Mouse (Mus musculus): ENCODE results near the gene Mknk2. TPM values are rescaled to one million over a fixed set of nuclear protein-coding genes. Genes with fewer than 3 reads are reported as not detected.

Mknk2 gene
- 119 TPM for polyA plus RNA-seq (2012; fragmentation: generic; extraction: Trizol)

DNA sequence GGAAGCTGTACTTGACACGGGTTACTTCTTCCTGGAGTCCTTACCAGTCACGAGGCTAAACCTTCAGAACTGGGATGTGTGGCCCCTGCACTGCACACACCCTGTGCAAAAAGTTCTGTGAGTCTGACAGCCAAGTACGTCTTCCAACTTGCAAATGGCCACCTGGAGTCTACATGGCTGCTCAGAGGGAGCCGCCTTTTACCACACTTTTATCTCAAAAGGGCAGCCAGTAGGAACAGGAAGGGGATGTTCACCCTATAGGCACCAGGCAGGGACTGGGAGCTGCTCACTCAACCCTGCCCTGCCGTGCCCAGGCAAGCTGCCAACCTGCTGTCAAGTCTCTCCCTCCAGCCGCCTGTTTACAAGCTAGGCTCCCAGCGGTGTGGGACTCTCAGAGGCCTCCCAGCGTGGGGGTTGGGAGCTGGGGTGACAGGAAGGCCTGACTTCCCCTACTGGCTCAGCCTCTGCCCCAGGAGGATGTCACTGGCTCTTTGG lies at the start of gene Mknk2:
Gene Mknk2, minus strand, starts transcription at position 171 of the 495 bp plus-strand sequence.
- H3ac ChIP-seq (ENCODE audit: control insufficient read depth, insufficient read length) = peak within 1 kb of the TSS; percentile 50
- peaks cover 27% of the 10 kb centered on the region for H3K79me2 ChIP-seq (ENCODE audit: control insufficient read depth, insufficient read depth)
- H3K4me3 ChIP-seq = peak within 1 kb of the TSS; percentile 62
- H3K4me2 ChIP-seq (ENCODE audit: low read depth) = peak within 1 kb of the TSS; percentile 83
- TF ChIP-seq SRF (IDR thresholded peaks at IDR 0.05; ENCODE audit: control insufficient read depth, insufficient read length, low read depth) = no peak
- no peak for TF ChIP-seq CEBPB (IDR thresholded peaks at IDR 0.05; ENCODE audit: insufficient read depth, poor library complexity, severe bottlenecking)
- peak; percentile 55 for TF ChIP-seq POLR2A (IDR thresholded peaks at IDR 0.05; ENCODE audit: insufficient read length, low read depth)
- TF ChIP-seq MAX (IDR thresholded peaks at IDR 0.05; ENCODE audit: low read depth) = no peak
- TF ChIP-seq MYOD1 (IDR thresholded peaks at IDR 0.05; ENCODE audit: control insufficient read depth in 1 of 3, insufficient read length in 2 of 3, low read depth in 2 of 3) = peak in 1 of 3 experiments; percentile 65
- peak in 1 of 3 experiments; percentile 61 for TF ChIP-seq MYOG (IDR thresholded peaks at IDR 0.05; ENCODE audit: control insufficient read depth in 1 of 3, insufficient read depth in 1 of 3, insufficient read length in 2 of 3, low read depth in 2 of 3)
- peak; percentile 61 for TF ChIP-seq POLR2AphosphoS2 (IDR thresholded peaks at IDR 0.05; ENCODE audit: insufficient read length, low read depth)
- H3K36me3 ChIP-seq (ENCODE audit: control insufficient read depth, insufficient read depth) = no peaks in the 10 kb centered on the region
- H3K27me3 ChIP-seq (ENCODE audit: control insufficient read depth, insufficient read depth, insufficient read length) = no peaks in the 10 kb centered on the region

DNA sequence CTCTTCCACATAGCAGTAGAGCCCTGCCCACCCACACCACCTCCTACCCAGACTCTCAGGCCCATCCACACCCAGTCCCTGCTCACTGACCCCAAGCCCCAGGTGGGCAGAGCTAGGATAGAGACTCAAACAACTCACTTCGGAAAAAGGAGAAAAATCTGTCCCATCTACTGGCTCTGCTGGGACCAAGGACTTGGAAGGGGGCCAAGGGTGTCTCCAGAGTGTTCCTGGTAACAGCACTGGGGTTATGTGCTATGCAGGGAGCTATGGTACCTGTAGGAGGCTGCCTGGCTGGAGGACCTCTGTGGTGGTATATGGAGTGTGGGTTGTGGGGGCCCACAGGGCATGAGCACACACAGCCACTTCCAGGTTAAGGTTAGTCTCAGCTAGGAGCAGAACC lies 39.4 kb upstream of the Mknk2 start:
- H3K36me3 ChIP-seq (ENCODE audit: control insufficient read depth, insufficient read depth) = peaks cover 62% of the 10 kb centered on the region
- H3K4me2 ChIP-seq (ENCODE audit: low read depth) = no peak overlapping the region
- H3ac ChIP-seq (ENCODE audit: control insufficient read depth, insufficient read length) = no peak overlapping the region
- H3K27me3 ChIP-seq (ENCODE audit: control insufficient read depth, insufficient read depth, insufficient read length) = no peaks in the 10 kb centered on the region
- no peak overlapping the region for H3K4me3 ChIP-seq
- no peak for TF ChIP-seq USF1 (IDR thresholded peaks at IDR 0.05; ENCODE audit: low read depth)
- no peak for TF ChIP-seq E2F4 (IDR thresholded peaks at IDR 0.05; ENCODE audit: insufficient read depth)
- no peak for TF ChIP-seq MYOD1 (IDR thresholded peaks at IDR 0.05; ENCODE audit: control insufficient read depth in 1 of 3, insufficient read length in 2 of 3, low read depth in 2 of 3)
- no peak for TF ChIP-seq REST (IDR thresholded peaks at IDR 0.05; ENCODE audit: insufficient read depth, insufficient read length)
- no peak for TF ChIP-seq MYOG (IDR thresholded peaks at IDR 0.05; ENCODE audit: control insufficient read depth in 1 of 3, insufficient read depth in 1 of 3, insufficient read length in 2 of 3, low read depth in 2 of 3)
- TF ChIP-seq CEBPB (IDR thresholded peaks at IDR 0.05; ENCODE audit: insufficient read depth, poor library complexity, severe bottlenecking) = no peak
- H3K79me2 ChIP-seq (ENCODE audit: control insufficient read depth, insufficient read depth) = no peaks in the 10 kb centered on the region

DNA sequence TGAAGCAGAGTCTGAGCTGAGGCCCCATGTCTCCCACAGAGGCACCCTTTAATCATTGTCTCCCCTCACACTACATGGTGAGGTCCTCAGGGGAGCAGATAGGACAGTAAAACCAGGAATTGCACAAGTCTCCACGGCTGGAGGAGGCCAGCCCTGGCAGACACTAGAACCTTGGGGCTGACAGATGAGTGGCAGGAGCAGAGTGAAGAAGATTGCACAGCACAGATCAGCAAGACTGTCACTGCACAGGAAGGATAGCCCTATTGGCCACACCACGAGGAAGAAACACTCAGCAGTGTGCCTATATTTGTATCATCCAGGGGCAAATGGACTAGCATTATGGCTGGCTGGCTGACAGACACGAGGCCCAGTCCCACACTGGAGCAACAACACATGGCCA lies 32.9 kb upstream of the Mknk2 start:
- TF ChIP-seq POLR2AphosphoS2 (IDR thresholded peaks at IDR 0.05; ENCODE audit: insufficient read length, low read depth) = no peak
- TF ChIP-seq MYOD1 (IDR thresholded peaks at IDR 0.05; ENCODE audit: control insufficient read depth in 1 of 3, insufficient read length in 2 of 3, low read depth in 2 of 3) = no peak
- TF ChIP-seq TCF12 (IDR thresholded peaks at IDR 0.05; ENCODE audit: insufficient read depth, poor library complexity, severe bottlenecking) = no peak
- TF ChIP-seq MYOG (IDR thresholded peaks at IDR 0.05; ENCODE audit: control insufficient read depth in 1 of 3, insufficient read depth in 1 of 3, insufficient read length in 2 of 3, low read depth in 2 of 3) = no peak
- no peak for TF ChIP-seq E2F4 (IDR thresholded peaks at IDR 0.05; ENCODE audit: insufficient read depth)
- TF ChIP-seq CEBPB (IDR thresholded peaks at IDR 0.05; ENCODE audit: insufficient read depth, poor library complexity, severe bottlenecking) = no peak
- no peak for TF ChIP-seq MAX (IDR thresholded peaks at IDR 0.05; ENCODE audit: low read depth)
- no peak for TF ChIP-seq REST (IDR thresholded peaks at IDR 0.05; ENCODE audit: insufficient read depth, insufficient read length)
- TF ChIP-seq USF1 (IDR thresholded peaks at IDR 0.05; ENCODE audit: low read depth) = no peak
- no peak for TF ChIP-seq TCF3 (IDR thresholded peaks at IDR 0.05; ENCODE audit: insufficient read length, low read depth)
- Histone ChIP-seq H3K36me3 (ENCODE audit: control insufficient read depth, insufficient read depth) (peaks cover 49% of the 10 kb centered on the region), H3K79me2 (ENCODE audit: control insufficient read depth, insufficient read depth) (no peaks in the 10 kb centered on the region), H3K4me3 (no peak overlapping the region), H3K27me3 (ENCODE audit: control insufficient read depth, insufficient read depth, insufficient read length) (no peaks in the 10 kb centered on the region), H3K4me2 (ENCODE audit: low read depth) (no peak overlapping the region), H3ac (ENCODE audit: control insufficient read depth, insufficient read length) (no peak overlapping the region)

DNA sequence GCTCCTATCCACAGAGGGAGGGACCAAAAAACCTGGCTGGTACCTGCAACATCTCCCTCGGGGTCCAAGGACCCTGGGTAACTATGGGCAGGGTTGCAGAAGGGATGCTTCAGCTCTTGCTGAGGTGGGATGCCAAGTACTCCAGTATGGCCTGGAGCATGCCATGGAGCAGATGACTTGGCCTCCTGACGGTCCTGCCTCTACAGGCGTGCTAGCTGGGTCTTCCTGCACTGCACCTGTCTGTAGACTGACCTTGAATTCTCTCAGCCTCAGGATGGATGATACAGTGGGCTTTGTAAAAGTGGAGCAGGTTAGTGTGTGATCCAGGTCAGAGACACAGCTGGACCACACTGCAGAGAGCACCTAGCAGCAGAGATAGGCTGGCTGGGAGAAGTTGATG lies 27.6 kb upstream of the Mknk2 start:
- Histone ChIP-seq H3ac (ENCODE audit: control insufficient read depth, insufficient read length) (no peak overlapping the region), H3K4me2 (ENCODE audit: low read depth) (no peak overlapping the region), H3K4me3 (no peak overlapping the region), H3K27me3 (ENCODE audit: control insufficient read depth, insufficient read depth, insufficient read length) (no peaks in the 10 kb centered on the region), H3K79me2 (ENCODE audit: control insufficient read depth, insufficient read depth) (peaks cover 8% of the 10 kb centered on the region), H3K36me3 (ENCODE audit: control insufficient read depth, insufficient read depth) (peaks cover 13% of the 10 kb centered on the region)
- TF ChIP-seq REST (IDR thresholded peaks at IDR 0.05; ENCODE audit: insufficient read depth, insufficient read length) (no peak), POLR2AphosphoS2 (IDR thresholded peaks at IDR 0.05; ENCODE audit: insufficient read length, low read depth) (peak; percentile 95), TCF3 (IDR thresholded peaks at IDR 0.05; ENCODE audit: insufficient read length, low read depth) (no peak), CEBPB (IDR thresholded peaks at IDR 0.05; ENCODE audit: insufficient read depth, poor library complexity, severe bottlenecking) (no peak), POLR2A (IDR thresholded peaks at IDR 0.05; ENCODE audit: insufficient read length, low read depth) (peak; percentile 28), USF1 (IDR thresholded peaks at IDR 0.05; ENCODE audit: low read depth) (no peak), MYOD1 (IDR thresholded peaks at IDR 0.05; ENCODE audit: control insufficient read depth in 1 of 3, insufficient read length in 2 of 3, low read depth in 2 of 3) (no peak), MYOG (IDR thresholded peaks at IDR 0.05; ENCODE audit: control insufficient read depth in 1 of 3, insufficient read depth in 1 of 3, insufficient read length in 2 of 3, low read depth in 2 of 3) (no peak)

DNA sequence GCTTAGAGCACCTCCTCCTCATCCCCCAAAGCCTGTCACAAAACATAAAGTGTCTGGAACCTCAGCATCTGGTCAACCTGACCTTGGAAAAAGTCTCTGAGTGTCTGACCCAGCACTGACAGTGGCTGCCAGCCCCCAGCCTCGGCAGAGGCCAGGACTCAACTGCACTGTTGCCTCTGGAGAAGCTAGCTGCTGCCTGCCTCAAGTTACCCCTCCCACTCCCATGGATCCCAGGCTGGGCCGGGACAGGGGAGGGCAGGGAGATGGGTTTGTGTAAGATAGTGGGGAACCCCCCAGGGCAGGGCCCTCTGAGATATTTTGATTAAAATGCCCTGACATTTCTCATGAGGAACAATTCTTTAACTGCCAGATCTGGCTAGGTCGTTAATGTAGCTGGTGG lies 27.1 kb upstream of the Mknk2 start:
- no peak overlapping the region for H3K4me2 ChIP-seq (ENCODE audit: low read depth)
- H3ac ChIP-seq (ENCODE audit: control insufficient read depth, insufficient read length) = no peak overlapping the region
- no peaks in the 10 kb centered on the region for H3K27me3 ChIP-seq (ENCODE audit: control insufficient read depth, insufficient read depth, insufficient read length)
- peaks cover 13% of the 10 kb centered on the region for H3K79me2 ChIP-seq (ENCODE audit: control insufficient read depth, insufficient read depth)
- no peak for TF ChIP-seq TCF3 (IDR thresholded peaks at IDR 0.05; ENCODE audit: insufficient read length, low read depth)
- no peak for TF ChIP-seq POLR2A (IDR thresholded peaks at IDR 0.05; ENCODE audit: insufficient read length, low read depth)
- no peak for TF ChIP-seq E2F4 (IDR thresholded peaks at IDR 0.05; ENCODE audit: insufficient read depth)
- TF ChIP-seq POLR2AphosphoS2 (IDR thresholded peaks at IDR 0.05; ENCODE audit: insufficient read length, low read depth) = no peak
- no peak for TF ChIP-seq REST (IDR thresholded peaks at IDR 0.05; ENCODE audit: insufficient read depth, insufficient read length)
- TF ChIP-seq TCF12 (IDR thresholded peaks at IDR 0.05; ENCODE audit: insufficient read depth, poor library complexity, severe bottlenecking) = no peak
- TF ChIP-seq CEBPB (IDR thresholded peaks at IDR 0.05; ENCODE audit: insufficient read depth, poor library complexity, severe bottlenecking) = no peak
- no peak overlapping the region for H3K4me3 ChIP-seq
- H3K36me3 ChIP-seq (ENCODE audit: control insufficient read depth, insufficient read depth) = peaks cover 11% of the 10 kb centered on the region
